Mouse (Mus musculus): ENCODE data around the gene Tmem263. TPM values are rescaled to one million over a fixed set of nuclear protein-coding genes. Genes with fewer than 3 reads are reported as not detected.

Tmem263 gene
- total RNA-seq (2021) = 10 to 100 TPM; 33.1 to 33.4 TPM

DNA sequence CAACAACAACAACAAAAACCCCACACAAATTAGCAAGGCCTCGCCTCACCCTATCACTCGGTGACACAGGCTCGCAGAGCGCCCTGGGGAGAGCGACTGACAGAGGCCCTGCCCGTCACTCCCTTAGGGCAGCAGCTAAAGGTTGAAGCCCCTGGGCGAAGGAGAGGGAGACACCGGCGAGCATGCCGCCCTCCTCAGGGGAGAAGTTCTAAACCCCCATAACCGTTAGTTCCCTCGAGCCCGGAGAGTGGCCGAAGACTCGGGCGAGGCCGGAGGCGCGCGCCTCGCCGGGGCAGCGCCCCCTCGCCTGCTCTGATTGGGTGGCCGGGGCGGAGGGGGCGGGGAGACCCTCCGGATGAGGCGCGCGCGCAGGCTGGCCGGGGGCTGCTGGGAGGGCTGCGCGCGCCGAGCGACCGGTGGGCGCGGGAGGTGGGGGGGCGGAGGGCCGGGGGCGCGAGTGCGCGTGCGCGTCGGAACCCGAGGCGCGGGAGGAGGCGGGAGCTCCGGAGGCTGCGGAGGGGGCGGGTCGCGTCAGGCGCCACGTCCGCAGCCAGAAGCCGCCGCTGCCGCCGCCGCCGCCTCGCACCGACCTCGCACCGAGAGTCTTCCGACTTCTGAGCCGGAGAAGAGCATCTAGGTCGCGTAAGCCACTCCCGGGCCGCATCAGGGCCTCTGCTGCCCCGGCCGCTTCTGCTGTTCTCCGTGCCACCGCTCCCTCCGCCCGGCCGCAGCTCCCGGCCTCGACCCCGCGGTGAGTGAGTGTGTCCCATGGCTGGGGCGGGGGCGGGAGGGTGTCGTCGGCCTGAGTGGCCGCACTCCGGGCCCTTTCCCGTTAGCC, at the start of gene Tmem263, which contains the start of gene Fhl4:
Gene Tmem263 (plus strand): TSS at position 381 of the 838 bp plus-strand sequence.
Gene Fhl4 (minus strand): TSS at position 249 of the 838 bp plus-strand sequence.
- peak; percentile 92 for DNase-seq

DNA sequence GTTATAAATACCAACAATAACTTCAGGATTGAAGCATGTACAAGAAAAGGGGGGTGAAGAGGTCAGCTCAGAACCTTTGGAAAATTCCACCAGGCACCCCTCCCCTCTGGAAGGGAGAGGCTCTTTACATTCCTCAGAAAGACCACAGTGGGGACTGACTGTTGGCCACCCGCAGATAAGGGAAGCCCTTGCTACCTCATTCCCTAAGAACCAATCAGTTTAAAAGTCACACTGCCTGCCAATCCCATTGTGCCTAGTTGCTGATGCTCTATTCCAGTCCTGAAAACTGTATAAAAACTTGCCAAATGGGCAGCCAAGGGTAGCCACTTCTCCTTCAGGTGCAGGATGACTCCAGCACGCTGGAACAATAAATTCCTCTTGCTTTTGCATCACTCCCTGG, 47.6 kb upstream of the Tmem263 start:
- no peak for DNase-seq

DNA sequence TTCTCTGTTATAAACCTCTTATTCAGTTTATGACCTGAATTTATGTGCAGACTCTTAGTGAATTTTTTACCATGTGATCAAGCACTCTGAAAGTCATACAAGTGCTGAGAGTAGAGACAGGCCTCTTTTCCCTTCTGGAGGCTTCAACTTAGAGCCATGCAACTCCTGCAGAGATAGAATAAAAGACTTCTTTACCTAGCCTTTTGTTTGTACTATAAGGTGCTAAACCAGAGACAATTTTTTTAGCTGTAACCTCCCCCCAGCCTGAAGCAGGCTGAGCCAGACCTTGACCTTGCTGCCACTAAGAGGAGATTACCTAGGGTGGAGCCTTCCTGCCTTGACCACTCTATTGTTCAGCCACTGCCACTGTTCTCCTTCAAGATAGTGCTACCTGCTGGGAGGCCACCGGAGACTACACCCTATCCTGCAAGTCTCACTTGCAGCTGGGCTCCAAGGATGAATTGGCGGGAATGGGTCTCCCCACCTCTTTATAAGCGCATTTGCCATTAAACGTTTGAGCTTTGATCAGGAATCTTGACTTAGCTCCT, 30.7 kb upstream of the Tmem263 start:
- DNase-seq = no peak

GRCm38 (mm10) chr10:85101841-85102240, 586 bp upstream of the Tmem263 start:
- DNase-seq = peak; percentile 39

GRCm38 (mm10) chr10:85103085-85103885, 858 bp downstream of the Tmem263 start:
- DNase-seq = peak; percentile 36

GRCm38 (mm10) chr10:85114409-85114808, 12.0 kb downstream of the Tmem263 start:
- DNase-seq = no peak

DNA sequence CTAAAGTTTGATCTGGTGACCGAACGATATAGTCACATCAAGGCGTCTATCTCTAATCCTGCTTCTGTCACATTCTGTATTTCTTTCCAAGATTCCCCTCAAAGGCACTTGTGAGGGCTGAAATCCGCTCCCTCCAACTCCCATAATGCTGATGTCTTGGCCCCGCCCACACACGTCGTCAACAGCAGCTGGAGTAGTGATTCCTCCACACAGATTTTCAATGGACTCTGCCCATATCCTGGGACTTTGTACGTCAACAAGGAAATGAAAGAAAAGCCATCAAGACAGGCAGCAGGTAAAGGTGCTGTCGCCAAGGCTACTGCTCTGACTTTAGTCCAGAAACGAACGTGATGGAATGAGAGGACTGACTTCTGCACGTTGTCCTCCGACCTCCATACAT, 22.8 kb downstream of the Tmem263 start:
- DNase-seq = no peak

- peak; percentile 93 for DNase-seq
Observed at GRCm38 (mm10) chr10:85127395-85128287, 25.2 kb downstream of the Tmem263 start, which contains the start of gene Mterf2. Gene Mterf2, minus strand, starts transcription at chr10:85128027.

DNA sequence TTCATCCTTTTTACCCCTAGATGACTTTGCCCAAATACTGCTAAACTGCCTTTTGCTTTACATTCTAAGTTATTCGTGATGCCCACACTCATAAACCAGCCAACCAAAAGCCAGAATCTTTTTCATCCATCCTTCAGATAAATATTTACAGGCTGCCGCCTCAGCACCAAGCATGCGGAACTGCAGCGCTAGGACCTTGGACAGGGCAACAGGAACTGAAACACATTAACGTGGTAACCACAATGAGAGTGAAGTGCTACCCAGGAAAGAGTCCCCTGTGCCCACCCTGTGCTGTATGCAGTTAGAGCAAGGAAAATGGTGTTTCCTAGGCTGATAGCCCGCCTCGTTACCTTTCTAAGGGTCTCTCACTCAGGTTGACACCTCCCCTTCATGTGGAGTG, 26.0 kb downstream of the Tmem263 start:
- DNase-seq = peak; percentile 16

DNA sequence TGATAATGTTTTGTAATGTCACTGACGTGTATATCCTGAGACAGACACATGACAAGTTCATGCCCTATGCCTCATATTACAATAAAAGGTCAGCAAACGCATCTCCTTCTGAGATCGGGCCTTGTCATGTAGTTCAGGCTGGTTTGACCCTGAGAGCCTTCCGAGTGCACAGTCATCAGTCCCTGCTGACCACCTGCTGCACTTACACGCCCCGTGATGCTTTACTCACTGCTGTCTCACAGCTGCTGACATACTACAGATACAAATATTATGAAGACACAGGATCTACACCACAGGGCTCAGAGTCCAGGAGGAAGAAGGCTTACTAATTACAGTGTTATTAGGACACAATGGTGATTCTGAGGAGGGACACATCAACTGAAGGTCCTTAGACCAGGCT, 34.1 kb downstream of the Tmem263 start:
- no peak for DNase-seq

DNA sequence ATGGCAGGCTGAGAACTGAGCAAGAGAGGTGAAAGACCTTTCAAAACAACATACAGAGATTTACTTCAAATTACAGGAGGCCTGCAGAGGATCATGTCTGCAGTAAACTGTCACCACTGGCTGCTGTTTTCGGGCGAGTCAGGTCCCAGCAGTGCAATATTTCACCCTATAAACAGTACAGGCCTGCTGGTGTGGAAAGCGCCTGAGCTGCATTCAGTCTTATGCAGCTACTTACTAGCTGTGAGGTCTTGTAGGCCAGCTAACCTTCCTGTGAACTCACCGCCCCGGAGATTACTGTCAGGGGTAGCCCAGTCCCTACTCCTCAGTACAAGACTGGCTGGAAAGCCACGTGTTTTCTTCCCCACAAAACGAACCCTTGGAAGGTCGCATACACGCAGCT, 39.0 kb downstream of the Tmem263 start:
- DNase-seq = no peak

- DNase-seq = no peak
Observed at GRCm38 (mm10) chr10:85146282-85146681, 43.9 kb downstream of the Tmem263 start.

- DNase-seq = no peak
Observed at GRCm38 (mm10) chr10:85149226-85149625, 46.8 kb downstream of the Tmem263 start.

DNA sequence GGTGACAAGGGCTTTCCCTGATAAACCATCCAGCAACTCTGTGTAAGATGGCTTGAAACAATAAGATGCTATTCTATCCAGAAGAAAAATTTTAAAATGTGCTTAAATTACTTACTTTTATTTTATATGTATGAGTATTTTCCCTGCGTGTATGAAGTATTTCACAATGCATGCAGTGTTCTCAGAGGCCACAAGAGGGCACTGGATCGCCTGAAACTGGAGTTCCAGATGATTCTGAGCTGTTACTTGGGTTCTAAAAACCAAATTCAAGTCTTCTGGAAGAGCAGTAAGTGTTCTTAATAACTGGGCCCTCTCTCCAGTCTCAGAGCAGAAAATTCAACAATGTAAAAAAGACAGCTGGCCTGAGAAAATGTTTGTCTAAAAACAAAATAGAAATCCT, 51.8 kb downstream of the Tmem263 start:
- DNase-seq = peak; percentile 72

DNA sequence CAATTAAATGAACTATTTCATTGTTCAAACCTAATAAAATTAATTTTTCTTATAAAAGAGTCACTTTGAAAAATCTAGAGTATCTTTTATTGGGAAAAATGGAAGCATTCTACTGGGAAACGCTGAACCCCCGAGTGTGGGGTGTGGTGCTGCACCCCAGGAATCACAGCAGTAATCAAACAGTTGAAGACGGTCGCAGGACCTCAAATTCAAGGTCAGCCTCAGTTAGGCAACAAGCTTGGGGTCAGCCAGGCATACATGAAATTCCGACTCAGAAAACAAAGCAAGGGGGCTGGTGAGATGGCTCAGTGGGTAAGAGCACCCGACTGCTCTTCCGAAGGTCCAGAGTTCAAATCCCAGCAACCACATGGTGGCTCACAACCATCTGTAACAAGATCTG, 55.0 kb downstream of the Tmem263 start:
- DNase-seq = no peak

DNA sequence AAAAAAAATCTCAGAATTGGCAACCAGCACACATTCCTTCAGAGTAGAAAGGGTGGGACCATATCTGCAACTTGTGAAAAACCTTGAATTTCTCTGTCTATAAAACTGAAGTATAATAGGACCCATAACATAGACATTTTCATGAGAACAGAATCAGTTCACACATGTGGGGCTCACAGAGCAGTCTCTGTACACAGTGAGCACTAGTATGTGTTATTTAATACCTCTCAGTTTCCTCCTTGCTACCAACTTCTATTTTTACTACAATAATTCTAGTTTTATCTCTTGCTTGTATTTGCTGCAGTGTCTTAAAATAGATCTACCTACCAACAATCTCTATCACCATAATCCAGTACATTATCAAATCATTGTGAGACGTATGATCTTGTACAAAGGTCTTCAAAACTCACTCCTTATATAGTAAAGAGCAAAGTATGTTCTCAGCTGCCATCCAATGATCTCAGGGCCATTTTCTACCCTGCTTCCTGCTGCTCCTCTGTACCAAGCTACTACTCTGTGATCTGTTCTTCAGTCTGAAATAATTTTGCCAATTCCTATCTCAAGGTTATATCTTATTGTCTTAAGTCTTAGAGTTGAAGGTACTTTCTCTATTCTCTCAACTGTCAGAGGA, 57.7 kb downstream of the Tmem263 start:
- no peak for DNase-seq

DNA sequence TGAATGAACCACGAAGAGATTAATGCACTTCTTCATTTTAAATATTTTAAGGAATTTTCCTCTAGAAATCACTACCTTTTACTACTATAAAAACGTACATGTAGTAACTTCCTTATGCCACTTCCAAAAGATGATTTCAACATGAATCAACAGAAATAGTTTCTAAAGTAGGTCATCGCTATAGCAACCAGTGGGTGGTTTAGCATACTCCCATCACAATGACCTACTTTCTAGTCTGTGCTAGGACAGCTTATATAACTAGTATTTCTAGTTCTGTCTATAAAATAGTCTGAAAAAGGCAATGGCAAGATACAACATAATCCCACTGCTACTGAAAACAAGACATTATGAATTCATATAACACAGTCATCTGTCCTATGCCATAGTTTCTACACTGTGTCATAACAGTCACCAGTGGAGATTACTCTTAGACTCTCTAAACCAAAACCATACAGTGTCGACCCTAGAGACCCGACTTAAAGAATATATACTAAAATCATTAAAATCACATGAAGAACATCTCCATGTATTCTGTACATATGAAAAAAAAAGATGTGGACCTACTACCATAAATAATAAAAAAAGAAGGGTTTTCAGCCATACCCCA, 59.4 kb downstream of the Tmem263 start:
- no peak for DNase-seq

DNA sequence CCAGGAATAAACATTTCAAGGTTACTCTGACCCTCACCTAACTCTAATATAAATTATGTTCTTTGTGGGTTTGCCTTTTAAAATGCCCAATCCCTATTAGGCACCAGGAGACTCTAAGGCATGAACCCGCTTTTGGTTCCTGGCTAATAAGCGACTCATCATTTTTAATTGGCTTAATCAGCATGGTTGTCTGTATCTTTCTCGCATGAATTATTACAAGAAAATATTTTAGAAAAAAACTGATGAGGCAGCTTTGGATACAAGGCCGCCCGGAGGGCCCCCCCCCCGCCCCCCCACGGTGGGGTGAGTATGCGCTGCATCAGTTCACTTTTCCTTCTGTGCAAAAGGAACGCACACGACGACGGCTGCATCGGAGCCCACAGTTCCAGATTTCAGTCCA, 62.4 kb downstream of the Tmem263 start:
- no peak for DNase-seq

DNA sequence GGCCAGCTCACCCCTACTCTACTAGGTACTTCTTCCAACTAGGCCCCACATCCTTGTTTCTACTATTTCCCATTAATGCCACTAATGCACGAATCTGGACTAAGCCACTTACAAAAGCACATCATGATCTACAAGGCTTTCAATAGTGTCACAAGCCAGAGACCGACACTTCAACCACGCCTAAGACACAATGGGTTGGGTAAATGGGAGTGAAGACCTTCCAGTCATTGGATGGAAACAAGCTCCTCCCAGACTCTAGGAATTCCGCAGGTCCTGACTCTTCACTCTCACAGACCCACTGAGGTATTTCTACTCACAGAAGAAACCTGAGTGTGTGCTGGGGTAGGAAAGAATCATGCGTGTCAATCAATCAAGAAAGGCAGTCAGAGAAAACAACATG, 62.9 kb downstream of the Tmem263 start:
- DNase-seq = no peak

Measured in heart, postnatal 4 days (tissue).